Mouse (Mus musculus): Measurements from ENCODE around the gene Hipk1. TPM values are rescaled to one million over a fixed set of nuclear protein-coding genes. Genes with fewer than 3 reads are reported as not detected.

Hipk1 gene
- polyA plus RNA-seq, 1 experiment from 2014 or later, result 10.4 TPM

Other genes with a start within 250 kb of the Hipk1 start
- 0.22 and 0.33 TPM in 2 replicates for gene Syt6, start 216.3 kb downstream of the Hipk1 start, polyA plus RNA-seq (2016; fragmentation: Nextera tagmentation; extraction: Ambion mirVana)
- 0.09 and 0.20 TPM in 2 replicates for gene Atg4a-ps, start 145.5 kb downstream of the Hipk1 start, polyA plus RNA-seq (2016; fragmentation: Nextera tagmentation; extraction: Ambion mirVana)
- gene Olfml3, start 53.6 kb downstream of the Hipk1 start, polyA plus RNA-seq (2016; fragmentation: Nextera tagmentation; extraction: Ambion mirVana), result 5.6 and 5.8 TPM in 2 replicates
- not detected in 2 replicates for gene Gm10964, start 52.2 kb downstream of the Hipk1 start, polyA plus RNA-seq (2016; fragmentation: Nextera tagmentation; extraction: Ambion mirVana)
- 37.2 and 40.5 TPM in 2 replicates for gene Dclre1b, start 17.9 kb upstream of the Hipk1 start, polyA plus RNA-seq (2016; fragmentation: Nextera tagmentation; extraction: Ambion mirVana)
- 19.3 and 22.3 TPM in 2 replicates for gene Ap4b1, start 18.0 kb upstream of the Hipk1 start, polyA plus RNA-seq (2016; fragmentation: Nextera tagmentation; extraction: Ambion mirVana)
- 0.17 TPM in 1 of 2 replicates, not detected in the other for gene Gm43064, start 18.0 kb upstream of the Hipk1 start, polyA plus RNA-seq (2016; fragmentation: Nextera tagmentation; extraction: Ambion mirVana)
- gene Bcl2l15, start 41.0 kb upstream of the Hipk1 start, polyA plus RNA-seq (2016; fragmentation: Nextera tagmentation; extraction: Ambion mirVana), result 0.17 and 0.25 TPM in 2 replicates
- 0.37 TPM in 2 replicates for gene Ptpn22, start 68.2 kb upstream of the Hipk1 start, polyA plus RNA-seq (2016; fragmentation: Nextera tagmentation; extraction: Ambion mirVana)
- gene Rsbn1, start 122.6 kb upstream of the Hipk1 start, polyA plus RNA-seq (2016; fragmentation: Nextera tagmentation; extraction: Ambion mirVana), result 11.6 and 14.1 TPM in 2 replicates
- gene Phtf1, start 176.5 kb upstream of the Hipk1 start, polyA plus RNA-seq (2016; fragmentation: Nextera tagmentation; extraction: Ambion mirVana), result 32.6 and 33.4 TPM in 2 replicates

All from forebrain, embryonic 10.5 days (tissue).